In the genomic region with DNA sequence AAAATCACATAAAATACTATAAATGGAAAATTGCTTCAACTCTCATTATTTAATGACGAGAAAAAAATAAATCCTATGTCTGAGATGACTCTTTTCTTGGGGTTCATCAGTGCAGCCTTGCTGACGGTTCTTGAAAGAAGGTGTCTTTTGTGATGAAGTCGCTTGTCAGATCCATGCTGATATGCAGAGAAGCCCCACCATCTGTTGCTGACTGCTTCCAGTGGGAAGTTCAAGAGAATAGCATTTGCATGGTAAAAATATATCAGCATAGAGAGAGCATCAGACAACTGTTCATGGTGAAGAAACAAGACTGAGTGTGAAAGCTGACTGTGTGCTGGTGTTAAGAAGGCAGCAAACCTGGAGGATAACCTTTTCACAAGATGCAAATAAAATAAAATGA, we compare ENCODE assay signal across 13 mouse cellular contexts.
"Had no signal": no experiment of that assay in that cellular context is flagged by ENCODE, and none has a peak within 500 bp of the region (broad histone marks: within the 10 kb centered on the region; RNA-seq: fewer than 3 reads in every experiment).

No protein-coding gene starts in this region.

- DNase-seq: gastrocnemius, postnatal 14 days; gastrocnemius, postnatal 36 days; heart, adult 11 months; heart, adult 2 months; heart, postnatal 14 days; heart, postnatal 36 days; kidney, adult 11 months; kidney, adult 2 months; kidney, adult 9 months; kidney, postnatal 14 days; kidney, postnatal 4 days; liver; liver, embryonic 13.5 days had no signal
